Mouse (Mus musculus): Measurements from ENCODE around the gene Pla2g7. TPM values are rescaled to one million over a fixed set of nuclear protein-coding genes. Genes with fewer than 3 reads are reported as not detected.
"Not testable (repeated sequence)": the region's sequence is repeated elsewhere in the genome, so short reads cannot be mapped to it uniquely, and the experiment has no call there.

Pla2g7 gene
- 10.9 and 11.3 TPM in 2 replicates for polyA plus RNA-seq (2015; fragmentation: Nextera tagmentation; extraction: Ambion mirVana)

- Histone ChIP-seq H3K27ac (ENCODE audit: low read length) (peak within 1 kb of the TSS; percentile 57), H3K4me1 (replicated peaks; ENCODE audit: control insufficient read depth, insufficient read depth, low read length) (peaks cover 5% of the 10 kb centered on the region; the same call in 1 of the 2 replicates), H3K4me3 (ENCODE audit: low read length) (peak within 1 kb of the TSS; percentile 58), H3K36me3 (ENCODE audit: control insufficient read depth, insufficient read depth, low read length) (no peaks in the 10 kb centered on the region), H3K9ac (ENCODE audit: low read length) (peak within 1 kb of the TSS; percentile 66), H3K9me3 (ENCODE audit: control insufficient read depth, low read length) (no peaks in the 10 kb centered on the region), H3K4me2 (ENCODE audit: low read depth, low read length) (peak within 1 kb of the TSS; percentile 95), H3K27me3 (ENCODE audit: control insufficient read depth, insufficient read depth, low read depth, low read length) (no peaks in the 10 kb centered on the region)
- WGBS = under 1% methylated on average over 34 of the region's 34 CpGs
- peak; percentile 90 for ATAC-seq (ENCODE audit: low read depth)
These were observed at the start of gene Pla2g7 for GRCm38 (mm10) chr17:43567992-43568888. Gene Pla2g7, plus strand, starts transcription at chr17:43568098.

- no peaks in the 10 kb centered on the region for H3K36me3 ChIP-seq (ENCODE audit: control insufficient read depth, insufficient read depth, low read length)
- no peak overlapping the region for H3K27ac ChIP-seq (ENCODE audit: low read length)
- H3K9ac ChIP-seq (ENCODE audit: low read length) = no peak overlapping the region
- peak; percentile 65 for ATAC-seq (ENCODE audit: low read depth)
- H3K27me3 ChIP-seq (ENCODE audit: control insufficient read depth, insufficient read depth, low read depth, low read length) = no peaks in the 10 kb centered on the region
- H3K9me3 ChIP-seq (ENCODE audit: control insufficient read depth, low read length) = no peaks in the 10 kb centered on the region; the same call in 1 of the 2 replicates
- no peak overlapping the region for H3K4me3 ChIP-seq (ENCODE audit: low read length)
- no peaks in the 10 kb centered on the region for H3K4me1 ChIP-seq (replicated peaks; ENCODE audit: control insufficient read depth, insufficient read depth, low read length)
- WGBS = 19% methylated on average over 18 of the region's 18 CpGs
- H3K4me2 ChIP-seq (ENCODE audit: low read depth, low read length) = 0 out of 2 replicates have a peak overlapping the region, but pooled peaks have one; percentile 11
These were observed 49.1 kb upstream of the Pla2g7 start for GRCm38 (mm10) chr17:43518644-43519409.

GRCm38 (mm10) chr17:43520166-43520565 is 47.7 kb upstream of the Pla2g7 start:
- Histone ChIP-seq H3K36me3 (ENCODE audit: control insufficient read depth, insufficient read depth, low read length) (no peaks in the 10 kb centered on the region), H3K9me3 (ENCODE audit: control insufficient read depth, low read length) (no peaks in the 10 kb centered on the region), H3K4me1 (replicated peaks; ENCODE audit: control insufficient read depth, insufficient read depth, low read length) (no peaks in the 10 kb centered on the region), H3K4me2 (ENCODE audit: low read depth, low read length) (no peak overlapping the region), H3K9ac (ENCODE audit: low read length) (no peak overlapping the region), H3K27me3 (ENCODE audit: control insufficient read depth, insufficient read depth, low read depth, low read length) (no peaks in the 10 kb centered on the region), H3K4me3 (ENCODE audit: low read length) (no peak overlapping the region), H3K27ac (ENCODE audit: low read length) (no peak overlapping the region)
- ATAC-seq (ENCODE audit: low read depth) = no peak
- 69% methylated on average over 3 of the region's 3 CpGs for WGBS

- no peak overlapping the region for H3K4me3 ChIP-seq (ENCODE audit: low read length)
- 87% methylated on average over 2 of the region's 2 CpGs for WGBS
- H3K27ac ChIP-seq (ENCODE audit: low read length) = no peak overlapping the region
- H3K9ac ChIP-seq (ENCODE audit: low read length) = no peak overlapping the region
- H3K4me2 ChIP-seq (ENCODE audit: low read depth, low read length) = no peak overlapping the region
- H3K36me3 ChIP-seq (ENCODE audit: control insufficient read depth, insufficient read depth, low read length) = no peaks in the 10 kb centered on the region
- no peak for ATAC-seq (ENCODE audit: low read depth)
- peaks cover 6% of the 10 kb centered on the region for H3K4me1 ChIP-seq (replicated peaks; ENCODE audit: control insufficient read depth, insufficient read depth, low read length)
- no peaks in the 10 kb centered on the region for H3K27me3 ChIP-seq (ENCODE audit: control insufficient read depth, insufficient read depth, low read depth, low read length)
- no peaks in the 10 kb centered on the region for H3K9me3 ChIP-seq (ENCODE audit: control insufficient read depth, low read length)
These were observed 37.4 kb upstream of the Pla2g7 start for GRCm38 (mm10) chr17:43530507-43530906.

GRCm38 (mm10) chr17:43531192-43531591 is 36.7 kb upstream of the Pla2g7 start:
- Histone ChIP-seq H3K4me1 (replicated peaks; ENCODE audit: control insufficient read depth, insufficient read depth, low read length) (peaks cover 6% of the 10 kb centered on the region), H3K27me3 (ENCODE audit: control insufficient read depth, insufficient read depth, low read depth, low read length) (no peaks in the 10 kb centered on the region), H3K36me3 (ENCODE audit: control insufficient read depth, insufficient read depth, low read length) (no peaks in the 10 kb centered on the region), H3K4me3 (ENCODE audit: low read length) (no peak overlapping the region), H3K9ac (ENCODE audit: low read length) (no peak overlapping the region), H3K4me2 (ENCODE audit: low read depth, low read length) (no peak overlapping the region), H3K27ac (ENCODE audit: low read length) (no peak overlapping the region), H3K9me3 (ENCODE audit: control insufficient read depth, low read length) (no peaks in the 10 kb centered on the region)
- WGBS = 87% methylated on average over 4 of the region's 4 CpGs
- ATAC-seq (ENCODE audit: low read depth) = no peak

DNA sequence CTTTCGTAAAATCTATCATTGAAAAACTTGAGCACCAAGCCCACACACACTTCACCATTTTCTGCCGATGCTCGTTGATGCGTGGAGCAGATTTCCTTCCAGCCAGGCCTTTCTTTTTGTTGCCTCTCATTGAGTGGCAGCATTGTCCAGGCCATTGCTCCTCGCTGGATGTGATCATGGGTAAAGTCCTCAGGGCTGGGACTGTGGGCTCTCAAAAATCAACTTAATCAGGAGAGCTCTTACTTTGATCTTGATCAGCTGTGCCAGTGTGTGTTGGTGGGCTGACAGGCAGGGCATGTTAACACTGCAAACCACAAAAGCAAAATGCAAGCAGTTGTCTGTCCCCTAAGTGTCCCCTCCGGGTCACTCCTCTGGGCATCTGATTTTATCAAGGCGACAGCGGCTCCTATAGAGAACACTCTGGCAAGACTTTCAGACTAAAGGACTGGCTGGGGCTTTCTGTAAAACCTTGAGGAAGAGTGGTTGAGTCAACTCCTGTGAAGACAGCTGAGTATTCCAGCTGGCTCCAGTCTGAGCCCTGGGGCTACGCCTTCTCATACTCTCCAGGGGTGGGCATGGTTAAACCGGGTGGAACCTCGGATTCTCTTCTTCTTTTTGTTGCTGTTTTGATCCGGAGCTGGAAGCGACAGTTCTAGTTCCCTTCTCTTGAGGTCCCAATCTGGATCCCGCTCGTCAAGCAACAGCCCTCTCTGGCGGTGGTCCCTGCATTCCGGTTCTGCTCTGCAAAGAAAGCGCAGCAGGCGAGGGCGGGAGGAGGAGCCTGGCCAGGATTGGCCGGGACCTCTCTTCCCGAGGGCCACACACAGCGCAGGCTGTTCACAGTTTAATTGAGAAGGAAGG is 33.3 kb upstream of the Pla2g7 start:
- Histone ChIP-seq H3K4me3 (ENCODE audit: low read length) (peak overlapping the region; percentile 41), H3K9me3 (ENCODE audit: control insufficient read depth, low read length) (no peaks in the 10 kb centered on the region), H3K4me1 (replicated peaks; ENCODE audit: control insufficient read depth, insufficient read depth, low read length) (peaks cover 6% of the 10 kb centered on the region), H3K9ac (ENCODE audit: low read length) (peak overlapping the region; percentile 48), H3K27me3 (ENCODE audit: control insufficient read depth, insufficient read depth, low read depth, low read length) (no peaks in the 10 kb centered on the region), H3K27ac (ENCODE audit: low read length) (peak overlapping the region; percentile 80), H3K36me3 (ENCODE audit: control insufficient read depth, insufficient read depth, low read length) (no peaks in the 10 kb centered on the region), H3K4me2 (ENCODE audit: low read depth, low read length) (peak overlapping the region; percentile 58)
- 8% methylated on average over 23 of the region's 23 CpGs for WGBS
- peak; percentile 97 for ATAC-seq (ENCODE audit: low read depth)

GRCm38 (mm10) chr17:43536841-43537240 is 31.1 kb upstream of the Pla2g7 start:
- H3K4me1 ChIP-seq (replicated peaks; ENCODE audit: control insufficient read depth, insufficient read depth, low read length); H3K4me2 ChIP-seq (ENCODE audit: low read depth, low read length); H3K4me3 ChIP-seq (ENCODE audit: low read length); H3K9me3 ChIP-seq (ENCODE audit: control insufficient read depth, low read length); H3K27ac ChIP-seq (ENCODE audit: low read length); H3K27me3 ChIP-seq (ENCODE audit: control insufficient read depth, insufficient read depth, low read depth, low read length); ATAC-seq (ENCODE audit: low read depth); H3K36me3 ChIP-seq (ENCODE audit: control insufficient read depth, insufficient read depth, low read length); H3K9ac ChIP-seq (ENCODE audit: low read length): not testable (repeated sequence)
- 89% methylated on average over 6 of the region's 6 CpGs for WGBS

GRCm38 (mm10) chr17:43538767-43539166 is 29.1 kb upstream of the Pla2g7 start:
- no peaks in the 10 kb centered on the region for H3K36me3 ChIP-seq (ENCODE audit: control insufficient read depth, insufficient read depth, low read length)
- peaks cover 6% of the 10 kb centered on the region for H3K4me1 ChIP-seq (replicated peaks; ENCODE audit: control insufficient read depth, insufficient read depth, low read length)
- H3K4me2 ChIP-seq (ENCODE audit: low read depth, low read length) = no peak overlapping the region
- H3K27me3 ChIP-seq (ENCODE audit: control insufficient read depth, insufficient read depth, low read depth, low read length) = no peaks in the 10 kb centered on the region
- no peak overlapping the region for H3K9ac ChIP-seq (ENCODE audit: low read length)
- no peak overlapping the region for H3K27ac ChIP-seq (ENCODE audit: low read length)
- no peaks in the 10 kb centered on the region for H3K9me3 ChIP-seq (ENCODE audit: control insufficient read depth, low read length)
- ATAC-seq (ENCODE audit: low read depth) = no peak
- H3K4me3 ChIP-seq (ENCODE audit: low read length) = no peak overlapping the region
- WGBS = 82% methylated on average over 3 of the region's 3 CpGs
